Mouse (Mus musculus) G1E (cell line): ENCODE data around the gene Acyp2. TPM values are rescaled to one million over a fixed set of nuclear protein-coding genes. Genes with fewer than 3 reads are reported as not detected.
A peak's percentile ranks its signal among the peaks of the same experiment; 100 is the strongest.

Experiments used
- ATAC-seq: 2 replicates; pipeline ENCODE4 v1.8.0; 2016; ENCODE audit warnings: mild to moderate bottlenecking; ENCODE audit not compliant: insufficient number of reproducible peaks, poor library complexity, low FRiP score, severe bottlenecking; ENCODE audit errors: extremely low read depth
- DNase-seq: peaks from one replicate; pipeline ENCODE4 v3.0.0; 2012; ENCODE audit warnings: low spot score
- H3K27me3 ChIP-seq: 2 replicates; pipeline ENCODE4 v1.6.1; 2012; ENCODE audit warnings: mild to moderate bottlenecking, low read length, inconsistent platforms; ENCODE audit not compliant: insufficient read depth
- H3K36me3 ChIP-seq: replicated peaks from 2 replicates; pipeline ENCODE3; 2012; ENCODE audit warnings: mild to moderate bottlenecking, inconsistent platforms
- H3K4me1 ChIP-seq: 2 replicates; pipeline ENCODE4 v1.6.1; 2012; ENCODE audit warnings: low read depth, low read length, inconsistent platforms, mixed read lengths; ENCODE audit not compliant: insufficient read depth
- H3K4me3 ChIP-seq: 2 replicates; pipeline ENCODE4 v1.5.1; 2012; ENCODE audit warnings: low read depth, mild to moderate bottlenecking, inconsistent platforms, low read length, moderate library complexity, mixed read lengths
- H3K9me3 ChIP-seq: replicated peaks from 2 replicates; pipeline ENCODE4 v1.6.1; 2012; ENCODE audit warnings: inconsistent platforms
- CTCF ChIP-seq: IDR thresholded peaks from 2 replicates; pipeline ENCODE4 v1.5.1; 2012; ENCODE audit warnings: low read depth, low read length, inconsistent platforms, mixed read lengths
- GATA1 ChIP-seq: IDR thresholded peaks from 2 replicates; pipeline ENCODE4 v1.6.1; 2012; ENCODE audit warnings: borderline replicate concordance, low read length, inconsistent platforms, mixed read lengths
- GATA2 ChIP-seq: IDR thresholded peaks from 2 replicates; pipeline ENCODE4 v1.6.1; 2012; ENCODE audit warnings: low read depth, low read length, inconsistent platforms, borderline replicate concordance
- POLR2AphosphoS5 ChIP-seq: IDR thresholded peaks from 2 replicates; pipeline ENCODE4 v1.6.1; 2012; ENCODE audit warnings: low read depth, low read length, inconsistent platforms; ENCODE audit not compliant: insufficient replicate concordance
- TAL1 ChIP-seq: conservative IDR thresholded peaks from 2 replicates; pipeline ENCODE4 v1.6.1; 2012; ENCODE audit warnings: low read depth, low read length, inconsistent platforms, mixed read lengths
- polyA plus RNA-seq: library from polyadenylated mRNA; stranded (reverse); fragments of >175 nt; gene quantifications from 2 replicates; pipeline ENCODE4 v1.2.3, GENCODE M21; 2012
- total RNA-seq, 2 experiments: library from RNA; stranded (forward) in 1 of 2; stranded (reverse) in 1 of 2; fragments of 200-1000 nt in 1 of 2; fragments of >200 nt in 1 of 2; fragmentation: Nextera tagmentation in 1 of 2; gene quantifications; 2 replicates each; pipeline ENCODE4 v1.2.3; 2014 to 2017

The Acyp2 gene
- total and polyA plus RNA-seq, 3 experiments: 0.76 to 6.0 TPM; not detected in 1

- H3K36me3 ChIP-seq: no peaks in the 10 kb centered on the region
- no peak for ATAC-seq
- TF ChIP-seq POLR2AphosphoS5 (no peak), GATA2 (no peak), TAL1 (no peak), CTCF (no peak; the same call in 1 of the 2 replicates), GATA1 (no peak)
These were observed 7.7 kb upstream of the Acyp2 start for GRCm38 (mm10) chr11:30657069-30657468.

DNA sequence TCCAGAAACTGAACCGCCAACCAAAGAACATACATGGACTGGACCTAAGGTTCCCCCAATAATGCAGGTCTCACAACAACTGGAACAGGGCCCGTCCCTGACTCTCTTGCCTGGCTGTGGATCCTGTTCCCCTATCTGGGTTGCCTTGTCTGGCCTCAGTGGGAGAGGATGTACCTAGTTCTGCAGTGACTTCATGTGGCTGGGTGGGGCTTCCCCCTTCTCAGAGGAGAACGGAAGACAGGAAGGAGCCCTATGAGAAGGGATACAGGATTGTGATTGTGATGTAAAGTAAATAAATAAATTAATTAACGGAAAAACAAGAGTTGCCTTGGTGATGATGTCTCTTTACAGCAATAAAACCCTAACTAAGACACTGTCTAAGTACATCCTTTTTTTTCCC is 6.7 kb upstream of the Acyp2 start:
- no peaks in the 10 kb centered on the region for H3K36me3 ChIP-seq
- DNase-seq (no peak), ATAC-seq (no peak)
- TF ChIP-seq CTCF (no peak), TAL1 (no peak), GATA2 (no peak), POLR2AphosphoS5 (no peak), GATA1 (no peak)
- H3K4me3 ChIP-seq: no peak overlapping the region
- peaks cover 4% of the 10 kb centered on the region; the same call in 1 of the 2 replicates for H3K4me1 ChIP-seq
- no peaks in the 10 kb centered on the region for H3K9me3 ChIP-seq
- H3K27me3 ChIP-seq: no peaks in the 10 kb centered on the region; the same call in 1 of the 2 replicates

More at GRCm38 (mm10) chr11:30657069-30657468, 7.7 kb upstream of the Acyp2 start:
- Histone ChIP-seq H3K4me1 (peaks cover 4% of the 10 kb centered on the region; the same call in 1 of the 2 replicates), H3K27me3 (peaks cover 5% of the 10 kb centered on the region; the same call in 1 of the 2 replicates), H3K9me3 (no peaks in the 10 kb centered on the region), H3K4me3 (no peak overlapping the region)
- no peak for DNase-seq

- TF ChIP-seq GATA2 (no peak), POLR2AphosphoS5 (no peak), TAL1 (no peak), GATA1 (no peak), CTCF (no peak)
- Histone ChIP-seq H3K27me3 (no peaks in the 10 kb centered on the region), H3K9me3 (peaks cover 4% of the 10 kb centered on the region), H3K36me3 (no peaks in the 10 kb centered on the region), H3K4me1 (peaks cover 5% of the 10 kb centered on the region; the same call in 1 of the 2 replicates), H3K4me3 (no peak overlapping the region)
- DNase-seq (no peak), ATAC-seq (no peak)
These were observed 1.0 kb upstream of the Acyp2 start for GRCm38 (mm10) chr11:30650416-30650815.

DNA sequence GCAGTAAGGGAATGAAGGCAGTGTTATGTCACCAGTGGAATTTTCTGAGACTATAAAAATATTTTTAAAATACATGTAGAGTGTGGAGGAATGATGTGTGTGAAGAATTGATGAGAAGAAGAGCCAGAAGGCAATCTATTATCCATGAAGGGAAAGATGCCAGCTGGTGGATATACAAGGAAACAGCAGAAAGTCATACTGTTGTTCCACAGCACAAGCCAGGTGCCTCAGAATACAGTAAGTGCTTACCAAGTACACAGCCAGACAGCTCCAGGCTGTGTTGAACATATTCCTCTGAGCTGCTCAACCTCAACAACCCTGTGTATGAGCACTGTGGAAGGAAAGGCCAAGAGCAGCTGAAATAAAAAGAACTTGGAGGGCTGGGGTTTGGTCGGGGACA is 13.7 kb downstream of the Acyp2 start:
- Histone ChIP-seq H3K4me1 (peaks cover 10% of the 10 kb centered on the region), H3K9me3 (no peaks in the 10 kb centered on the region), H3K36me3 (no peaks in the 10 kb centered on the region), H3K4me3 (no peak overlapping the region), H3K27me3 (no peaks in the 10 kb centered on the region)
- TF ChIP-seq POLR2AphosphoS5 (no peak), GATA2 (no peak), CTCF (no peak), GATA1 (no peak), TAL1 (no peak)
- ATAC-seq: no peak
- DNase-seq: no peak

DNA sequence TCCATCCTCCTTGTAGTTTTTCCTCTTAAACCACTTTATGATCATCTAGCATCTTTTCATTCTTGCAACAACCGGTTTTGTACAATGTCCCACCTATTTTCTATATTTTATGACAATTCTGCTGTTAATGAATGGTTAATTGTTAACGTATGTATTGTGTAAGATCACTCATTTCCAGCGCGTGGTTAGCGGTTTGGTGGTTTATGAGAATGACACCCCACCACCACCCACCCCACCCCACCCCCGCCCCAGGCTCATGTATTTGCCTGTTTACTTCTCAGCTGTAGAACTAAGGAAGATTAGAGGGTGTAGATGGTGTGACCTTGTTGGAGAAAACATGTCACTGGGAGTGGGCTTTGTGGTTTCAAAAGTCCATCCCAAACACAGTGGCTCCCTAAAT is 18.9 kb downstream of the Acyp2 start:
- peaks cover 18% of the 10 kb centered on the region for H3K4me1 ChIP-seq
- no peak overlapping the region for H3K4me3 ChIP-seq
- TF ChIP-seq GATA2 (no peak), TAL1 (no peak), CTCF (no peak), POLR2AphosphoS5 (no peak), GATA1 (no peak)
- DNase-seq: no peak
- H3K27me3 ChIP-seq: no peaks in the 10 kb centered on the region
- H3K9me3 ChIP-seq: no peaks in the 10 kb centered on the region
- no peaks in the 10 kb centered on the region for H3K36me3 ChIP-seq
- no peak for ATAC-seq

DNA sequence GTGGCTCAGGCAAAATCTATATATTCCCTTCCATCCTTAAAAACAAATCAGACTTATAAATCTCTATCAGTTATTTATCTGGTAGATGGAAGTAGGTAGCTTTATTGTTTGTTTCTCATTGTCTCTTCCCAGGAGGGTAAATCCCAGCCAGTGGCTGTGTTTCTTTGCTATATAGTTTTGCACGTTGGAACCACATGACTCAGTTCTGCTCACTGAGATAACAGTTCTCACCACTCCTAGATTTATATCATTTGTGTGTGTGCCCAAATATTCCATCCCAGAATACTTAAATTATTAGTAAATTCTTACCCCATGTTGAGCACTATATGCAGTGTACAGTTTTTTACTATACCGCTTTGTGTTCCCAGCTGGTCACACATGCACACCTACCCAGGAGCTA is 26.2 kb downstream of the Acyp2 start:
- Histone ChIP-seq H3K27me3 (no peaks in the 10 kb centered on the region), H3K36me3 (no peaks in the 10 kb centered on the region), H3K4me3 (no peak overlapping the region), H3K9me3 (no peaks in the 10 kb centered on the region), H3K4me1 (peaks cover 37% of the 10 kb centered on the region)
- peak; percentile 71 for ATAC-seq
- TF ChIP-seq CTCF (no peak), TAL1 (peak; percentile 39; the same call in 1 of the 2 replicates)
- no peak for DNase-seq
